Mouse (Mus musculus) myocyte (in vitro differentiated cells): ENCODE results near the gene Sox5. TPM values are rescaled to one million over a fixed set of nuclear protein-coding genes. Genes with fewer than 3 reads are reported as not detected.

Experiments used
- H3K27me3 ChIP-seq: one replicate; pipeline ENCODE4 v1.6.1; 2011; ENCODE audit not compliant: control insufficient read depth, insufficient read depth, insufficient read length
- H3K36me3 ChIP-seq: one replicate; pipeline ENCODE4 v1.6.1; 2011; ENCODE audit not compliant: control insufficient read depth, insufficient read depth
- H3K4me2 ChIP-seq: one replicate; pipeline ENCODE4 v1.6.1; 2011; ENCODE audit warnings: low read depth, control low read depth
- H3K4me3 ChIP-seq: one replicate; pipeline ENCODE4 v1.5.1; 2011; ENCODE audit warnings: mild to moderate bottlenecking, control low read depth, moderate library complexity
- H3K79me2 ChIP-seq: one replicate; pipeline ENCODE4 v1.6.1; 2011; ENCODE audit not compliant: control insufficient read depth, insufficient read depth
- H3ac ChIP-seq: one replicate; pipeline ENCODE4 v1.6.1; 2011; ENCODE audit not compliant: control insufficient read depth, insufficient read length
- CEBPB ChIP-seq: IDR thresholded peaks from 2 replicates; pipeline ENCODE4 v1.6.1; 2011; ENCODE audit warnings: mild to moderate bottlenecking, moderate library complexity; ENCODE audit not compliant: poor library complexity, insufficient read depth, severe bottlenecking
- E2F4 ChIP-seq: IDR thresholded peaks from one replicate; pipeline ENCODE4 v1.6.1; 2011; ENCODE audit warnings: mild to moderate bottlenecking, control low read depth, moderate library complexity; ENCODE audit not compliant: insufficient read depth
- MAX ChIP-seq: IDR thresholded peaks from one replicate; pipeline ENCODE4 v1.6.1; 2011; ENCODE audit warnings: low read depth, mild to moderate bottlenecking, control low read depth
- MYOD1 ChIP-seq, 3 experiments: IDR thresholded peaks; one replicate each; pipeline ENCODE4 v1.6.1; 2011; ENCODE audit warnings: control low read depth in 2 of 3, low read depth in 2 of 3, mild to moderate bottlenecking in 2 of 3, moderate library complexity in 1 of 3; ENCODE audit not compliant: insufficient read length in 2 of 3, control insufficient read depth in 1 of 3
- MYOG ChIP-seq, 3 experiments: IDR thresholded peaks; one replicate each; pipeline ENCODE4 v1.6.1; 2011; ENCODE audit warnings: control low read depth in 2 of 3, low read depth in 2 of 3, mild to moderate bottlenecking in 2 of 3; ENCODE audit not compliant: insufficient read length in 2 of 3, control insufficient read depth in 1 of 3, insufficient read depth in 1 of 3
- POLR2A ChIP-seq: IDR thresholded peaks from one replicate; pipeline ENCODE4 v1.6.1; 2011; ENCODE audit warnings: low read depth, mild to moderate bottlenecking, control low read depth, moderate library complexity; ENCODE audit not compliant: insufficient read length
- POLR2AphosphoS2 ChIP-seq: IDR thresholded peaks from one replicate; pipeline ENCODE4 v1.6.1; 2011; ENCODE audit warnings: low read depth, control low read depth; ENCODE audit not compliant: insufficient read length
- REST ChIP-seq: IDR thresholded peaks from one replicate; pipeline ENCODE4 v1.6.1; 2011; ENCODE audit warnings: mild to moderate bottlenecking, control low read depth, moderate library complexity; ENCODE audit not compliant: insufficient read depth, insufficient read length
- SRF ChIP-seq: IDR thresholded peaks from one replicate; pipeline ENCODE4 v1.6.1; 2011; ENCODE audit warnings: low read depth; ENCODE audit not compliant: control insufficient read depth, insufficient read length
- TCF12 ChIP-seq: IDR thresholded peaks from one replicate; pipeline ENCODE4 v1.6.1; 2011; ENCODE audit warnings: mild to moderate bottlenecking, control low read depth; ENCODE audit not compliant: poor library complexity, insufficient read depth, severe bottlenecking
- TCF3 ChIP-seq: IDR thresholded peaks from one replicate; pipeline ENCODE4 v1.6.1; 2011; ENCODE audit warnings: low read depth, control low read depth; ENCODE audit not compliant: insufficient read length
- USF1 ChIP-seq: IDR thresholded peaks from one replicate; pipeline ENCODE4 v1.6.1; 2011; ENCODE audit warnings: low read depth, mild to moderate bottlenecking, control low read depth, moderate library complexity
- polyA plus RNA-seq: library from polyadenylated mRNA; unstranded; fragments of >200 nt; fragmentation: generic; extraction: Trizol; gene quantifications from one replicate; pipeline ENCODE4 v1.2.1, GENCODE M21; 2012; ENCODE audit warnings: missing spikeins

The Sox5 gene
- polyA plus RNA-seq, 1 experiment = 0.50 TPM

- H3ac ChIP-seq = no peak overlapping the region
- H3K4me3 ChIP-seq = no peak overlapping the region
- H3K36me3 ChIP-seq = no peaks in the 10 kb centered on the region
- H3K4me2 ChIP-seq = peak overlapping the region; percentile 20
- TF ChIP-seq MYOG (IDR thresholded peaks at IDR 0.05; ENCODE audit: control insufficient read depth in 1 of 3, insufficient read depth in 1 of 3, insufficient read length in 2 of 3, low read depth in 2 of 3) (no peak), MYOD1 (IDR thresholded peaks at IDR 0.05; ENCODE audit: control insufficient read depth in 1 of 3, insufficient read length in 2 of 3, low read depth in 2 of 3) (peak in 2 of 3 experiments; percentile 8 to 30)
- no peaks in the 10 kb centered on the region for H3K27me3 ChIP-seq
- no peaks in the 10 kb centered on the region for H3K79me2 ChIP-seq
These were observed 111.2 kb downstream of the Sox5 start for GRCm38 (mm10) chr6:144670433-144671167.

GRCm38 (mm10) chr6:144666617-144667016, 115.2 kb downstream of the Sox5 start:
- no peak overlapping the region for H3K4me2 ChIP-seq
- no peaks in the 10 kb centered on the region for H3K79me2 ChIP-seq
- H3ac ChIP-seq = no peak overlapping the region
- H3K36me3 ChIP-seq = no peaks in the 10 kb centered on the region
- no peak for TF ChIP-seq CEBPB
- TF ChIP-seq E2F4 = no peak
- TF ChIP-seq MAX = no peak
- no peak for TF ChIP-seq USF1
- no peak overlapping the region for H3K4me3 ChIP-seq
- H3K27me3 ChIP-seq = no peaks in the 10 kb centered on the region

GRCm38 (mm10) chr6:144664765-144665164, 117.0 kb downstream of the Sox5 start:
- no peaks in the 10 kb centered on the region for H3K27me3 ChIP-seq
- H3K4me3 ChIP-seq = no peak overlapping the region
- TF ChIP-seq SRF = no peak
- no peak for TF ChIP-seq MYOG (IDR thresholded peaks at IDR 0.05; ENCODE audit: control insufficient read depth in 1 of 3, insufficient read depth in 1 of 3, insufficient read length in 2 of 3, low read depth in 2 of 3)
- TF ChIP-seq TCF3 = no peak
- TF ChIP-seq POLR2A = no peak
- TF ChIP-seq USF1 = no peak
- TF ChIP-seq REST = no peak
- no peak for TF ChIP-seq TCF12
- TF ChIP-seq POLR2AphosphoS2 = no peak
- H3K4me2 ChIP-seq = no peak overlapping the region
- no peaks in the 10 kb centered on the region for H3K36me3 ChIP-seq
- H3ac ChIP-seq = no peak overlapping the region
- no peaks in the 10 kb centered on the region for H3K79me2 ChIP-seq

GRCm38 (mm10) chr6:144663516-144664074, 118.2 kb downstream of the Sox5 start:
- Histone ChIP-seq H3K36me3 (no peaks in the 10 kb centered on the region), H3K79me2 (no peaks in the 10 kb centered on the region), H3ac (no peak overlapping the region), H3K4me2 (no peak overlapping the region), H3K4me3 (no peak overlapping the region), H3K27me3 (no peaks in the 10 kb centered on the region)
- TF ChIP-seq REST = no peak
- TF ChIP-seq MYOD1 (IDR thresholded peaks at IDR 0.05; ENCODE audit: control insufficient read depth in 1 of 3, insufficient read length in 2 of 3, low read depth in 2 of 3) = no peak
- no peak for TF ChIP-seq SRF
- TF ChIP-seq E2F4 = no peak
- no peak for TF ChIP-seq USF1
- no peak for TF ChIP-seq TCF12
- TF ChIP-seq CEBPB = no peak
- no peak for TF ChIP-seq MAX
- TF ChIP-seq POLR2AphosphoS2 = no peak
- no peak for TF ChIP-seq POLR2A
- no peak for TF ChIP-seq TCF3
- no peak for TF ChIP-seq MYOG (IDR thresholded peaks at IDR 0.05; ENCODE audit: control insufficient read depth in 1 of 3, insufficient read depth in 1 of 3, insufficient read length in 2 of 3, low read depth in 2 of 3)

- TF ChIP-seq CEBPB (no peak), MYOG (IDR thresholded peaks at IDR 0.05; ENCODE audit: control insufficient read depth in 1 of 3, insufficient read depth in 1 of 3, insufficient read length in 2 of 3, low read depth in 2 of 3) (no peak), USF1 (no peak), TCF12 (no peak), POLR2A (no peak), SRF (no peak), MYOD1 (IDR thresholded peaks at IDR 0.05; ENCODE audit: control insufficient read depth in 1 of 3, insufficient read length in 2 of 3, low read depth in 2 of 3) (no peak), MAX (no peak), E2F4 (no peak), TCF3 (no peak), POLR2AphosphoS2 (no peak), REST (no peak)
- H3K27me3 ChIP-seq = no peaks in the 10 kb centered on the region
- no peak overlapping the region for H3K4me3 ChIP-seq
- no peak overlapping the region for H3K4me2 ChIP-seq
- no peaks in the 10 kb centered on the region for H3K79me2 ChIP-seq
- H3K36me3 ChIP-seq = no peaks in the 10 kb centered on the region
- H3ac ChIP-seq = no peak overlapping the region
These were observed 122.4 kb downstream of the Sox5 start for GRCm38 (mm10) chr6:144659115-144660108.
